Mouse (Mus musculus): ENCODE data around the gene Vmac. TPM values are rescaled to one million over a fixed set of nuclear protein-coding genes. Genes with fewer than 3 reads are reported as not detected.
A peak's percentile ranks its signal among the peaks of the same experiment; 100 is the strongest.

The Vmac gene
- polyA plus RNA-seq, 1 experiment from 2014 or later = 15.1 TPM

GRCm38 (mm10) chr17:56706515-56706914 is 11.3 kb downstream of the Vmac start:
- no peak overlapping the region for H3K4me2 ChIP-seq (ENCODE audit: low read length)
- no peak for ATAC-seq
- peaks cover 69% of the 10 kb centered on the region for H3K36me3 ChIP-seq (ENCODE audit: control insufficient read depth, insufficient read depth, low read length)
- no peaks in the 10 kb centered on the region for H3K4me1 ChIP-seq (ENCODE audit: control insufficient read depth, insufficient read depth, low read depth, low read length)
- no peak overlapping the region for H3K9ac ChIP-seq (ENCODE audit: low read depth, low read length)
- H3K27me3 ChIP-seq (replicated peaks; ENCODE audit: control insufficient read depth, insufficient read depth, low read length) = no peaks in the 10 kb centered on the region
- H3K4me3 ChIP-seq (ENCODE audit: low read length) = no peak overlapping the region
- no peaks in the 10 kb centered on the region for H3K9me3 ChIP-seq (ENCODE audit: control insufficient read depth, low read length)
- H3K27ac ChIP-seq (ENCODE audit: low read depth, low read length) = no peak overlapping the region
- 94% methylated on average over 1 of the region's 1 CpGs for WGBS

- Histone ChIP-seq H3K36me3 (ENCODE audit: control insufficient read depth, insufficient read depth, low read length) (peaks cover 65% of the 10 kb centered on the region), H3K9ac (ENCODE audit: low read depth, low read length) (no peak overlapping the region), H3K4me3 (ENCODE audit: low read length) (no peak overlapping the region), H3K27me3 (replicated peaks; ENCODE audit: control insufficient read depth, insufficient read depth, low read length) (no peaks in the 10 kb centered on the region), H3K4me2 (ENCODE audit: low read length) (no peak overlapping the region), H3K4me1 (ENCODE audit: control insufficient read depth, insufficient read depth, low read depth, low read length) (no peaks in the 10 kb centered on the region), H3K9me3 (ENCODE audit: control insufficient read depth, low read length) (no peaks in the 10 kb centered on the region), H3K27ac (ENCODE audit: low read depth, low read length) (no peak overlapping the region)
- ATAC-seq = no peak
- WGBS = 88% methylated on average over 4 of the region's 4 CpGs
These were observed 14.8 kb downstream of the Vmac start for GRCm38 (mm10) chr17:56703038-56703437.

GRCm38 (mm10) chr17:56700451-56700850 is 17.4 kb downstream of the Vmac start:
- H3K27ac ChIP-seq (ENCODE audit: low read depth, low read length) = no peak overlapping the region
- no peak overlapping the region for H3K4me3 ChIP-seq (ENCODE audit: low read length)
- no peak for ATAC-seq
- no peak overlapping the region for H3K4me2 ChIP-seq (ENCODE audit: low read length)
- H3K9me3 ChIP-seq (ENCODE audit: control insufficient read depth, low read length) = no peaks in the 10 kb centered on the region
- H3K4me1 ChIP-seq (ENCODE audit: control insufficient read depth, insufficient read depth, low read depth, low read length) = no peaks in the 10 kb centered on the region
- H3K27me3 ChIP-seq (replicated peaks; ENCODE audit: control insufficient read depth, insufficient read depth, low read length) = no peaks in the 10 kb centered on the region
- H3K9ac ChIP-seq (ENCODE audit: low read depth, low read length) = no peak overlapping the region
- H3K36me3 ChIP-seq (ENCODE audit: control insufficient read depth, insufficient read depth, low read length) = peaks cover 56% of the 10 kb centered on the region
- WGBS = 78% methylated on average over 2 of the region's 2 CpGs

- Histone ChIP-seq H3K9me3 (ENCODE audit: control insufficient read depth, low read length) (no peaks in the 10 kb centered on the region), H3K36me3 (ENCODE audit: control insufficient read depth, insufficient read depth, low read length) (peaks cover 30% of the 10 kb centered on the region), H3K27me3 (replicated peaks; ENCODE audit: control insufficient read depth, insufficient read depth, low read length) (no peaks in the 10 kb centered on the region), H3K4me1 (ENCODE audit: control insufficient read depth, insufficient read depth, low read depth, low read length) (peaks cover 17% of the 10 kb centered on the region), H3K9ac (ENCODE audit: low read depth, low read length) (no peak overlapping the region), H3K4me3 (ENCODE audit: low read length) (no peak overlapping the region), H3K27ac (ENCODE audit: low read depth, low read length) (peak overlapping the region; percentile 63), H3K4me2 (ENCODE audit: low read length) (no peak overlapping the region)
- WGBS = 35% methylated on average over 6 of the region's 6 CpGs
- peak; percentile 49 for ATAC-seq
These were observed 23.9 kb downstream of the Vmac start for GRCm38 (mm10) chr17:56693851-56694310.

GRCm38 (mm10) chr17:56693395-56693794 is 24.4 kb downstream of the Vmac start:
- Histone ChIP-seq H3K4me2 (ENCODE audit: low read length) (no peak overlapping the region), H3K9me3 (ENCODE audit: control insufficient read depth, low read length) (no peaks in the 10 kb centered on the region), H3K27me3 (replicated peaks; ENCODE audit: control insufficient read depth, insufficient read depth, low read length) (no peaks in the 10 kb centered on the region), H3K4me3 (ENCODE audit: low read length) (no peak overlapping the region), H3K4me1 (ENCODE audit: control insufficient read depth, insufficient read depth, low read depth, low read length) (peaks cover 17% of the 10 kb centered on the region), H3K36me3 (ENCODE audit: control insufficient read depth, insufficient read depth, low read length) (peaks cover 26% of the 10 kb centered on the region), H3K9ac (ENCODE audit: low read depth, low read length) (no peak overlapping the region), H3K27ac (ENCODE audit: low read depth, low read length) (peak overlapping the region; percentile 63; the same call in 1 of the 2 replicates)
- 24% methylated on average over 1 of the region's 1 CpGs for WGBS
- peak; percentile 32 for ATAC-seq

GRCm38 (mm10) chr17:56688689-56689088 is 29.1 kb downstream of the Vmac start:
- Histone ChIP-seq H3K9me3 (ENCODE audit: control insufficient read depth, low read length) (no peaks in the 10 kb centered on the region), H3K36me3 (ENCODE audit: control insufficient read depth, insufficient read depth, low read length) (peaks cover 19% of the 10 kb centered on the region), H3K9ac (ENCODE audit: low read depth, low read length) (no peak overlapping the region), H3K27me3 (replicated peaks; ENCODE audit: control insufficient read depth, insufficient read depth, low read length) (no peaks in the 10 kb centered on the region), H3K4me2 (ENCODE audit: low read length) (no peak overlapping the region), H3K4me3 (ENCODE audit: low read length) (no peak overlapping the region), H3K4me1 (ENCODE audit: control insufficient read depth, insufficient read depth, low read depth, low read length) (peaks cover 8% of the 10 kb centered on the region), H3K27ac (ENCODE audit: low read depth, low read length) (no peak overlapping the region)
- ATAC-seq = no peak
- 97% methylated on average over 2 of the region's 2 CpGs for WGBS

- Histone ChIP-seq H3K27me3 (replicated peaks; ENCODE audit: control insufficient read depth, insufficient read depth, low read length) (no peaks in the 10 kb centered on the region), H3K4me2 (ENCODE audit: low read length) (no peak overlapping the region), H3K9me3 (ENCODE audit: control insufficient read depth, low read length) (no peaks in the 10 kb centered on the region), H3K27ac (ENCODE audit: low read depth, low read length) (no peak overlapping the region), H3K36me3 (ENCODE audit: control insufficient read depth, insufficient read depth, low read length) (peaks cover 19% of the 10 kb centered on the region), H3K9ac (ENCODE audit: low read depth, low read length) (no peak overlapping the region), H3K4me3 (ENCODE audit: low read length) (no peak overlapping the region), H3K4me1 (ENCODE audit: control insufficient read depth, insufficient read depth, low read depth, low read length) (peaks cover 2% of the 10 kb centered on the region; the same call in 1 of the 2 replicates)
- ATAC-seq = no peak
These were observed 29.8 kb downstream of the Vmac start for GRCm38 (mm10) chr17:56688045-56688444.

GRCm38 (mm10) chr17:56686801-56687200 is 31.0 kb downstream of the Vmac start:
- Histone ChIP-seq H3K4me2 (ENCODE audit: low read length) (no peak overlapping the region), H3K36me3 (ENCODE audit: control insufficient read depth, insufficient read depth, low read length) (peaks cover 14% of the 10 kb centered on the region), H3K27ac (ENCODE audit: low read depth, low read length) (no peak overlapping the region), H3K4me1 (ENCODE audit: control insufficient read depth, insufficient read depth, low read depth, low read length) (no peaks in the 10 kb centered on the region; the same call in 1 of the 2 replicates), H3K9ac (ENCODE audit: low read depth, low read length) (no peak overlapping the region), H3K9me3 (ENCODE audit: control insufficient read depth, low read length) (no peaks in the 10 kb centered on the region), H3K27me3 (replicated peaks; ENCODE audit: control insufficient read depth, insufficient read depth, low read length) (no peaks in the 10 kb centered on the region), H3K4me3 (ENCODE audit: low read length) (no peak overlapping the region)
- no peak for ATAC-seq
- 93% methylated on average over 4 of the region's 4 CpGs for WGBS

- Histone ChIP-seq H3K9me3 (ENCODE audit: control insufficient read depth, low read length) (no peaks in the 10 kb centered on the region), H3K27me3 (replicated peaks; ENCODE audit: control insufficient read depth, insufficient read depth, low read length) (no peaks in the 10 kb centered on the region), H3K4me2 (ENCODE audit: low read length) (no peak overlapping the region), H3K27ac (ENCODE audit: low read depth, low read length) (no peak overlapping the region), H3K9ac (ENCODE audit: low read depth, low read length) (no peak overlapping the region), H3K4me1 (ENCODE audit: control insufficient read depth, insufficient read depth, low read depth, low read length) (no peaks in the 10 kb centered on the region; the same call in 1 of the 2 replicates), H3K4me3 (ENCODE audit: low read length) (no peak overlapping the region), H3K36me3 (ENCODE audit: control insufficient read depth, insufficient read depth, low read length) (peaks cover 14% of the 10 kb centered on the region)
- ATAC-seq = no peak
- 75% methylated on average over 2 of the region's 2 CpGs for WGBS
These were observed 33.2 kb downstream of the Vmac start for GRCm38 (mm10) chr17:56684649-56685048.
